Mouse (Mus musculus): ENCODE results near the gene Prr14l. TPM values are rescaled to one million over a fixed set of nuclear protein-coding genes. Genes with fewer than 3 reads are reported as not detected.
"Not testable (repeated sequence)": the region's sequence is repeated elsewhere in the genome, so short reads cannot be mapped to it uniquely, and the experiment has no call there.

Prr14l gene
- polyA plus RNA-seq, 1 experiment from 2014 or later: 8.7 TPM

GRCm38 (mm10) chr5:32772361-32772760 lies 81.7 kb downstream of the Prr14l start:
- Histone ChIP-seq H3K4me1 (ENCODE audit: control insufficient read depth, insufficient read depth, low read length) (no peaks in the 10 kb centered on the region), H3K27me3 (ENCODE audit: control insufficient read depth, insufficient read depth, low read depth, low read length) (no peaks in the 10 kb centered on the region), H3K9ac (ENCODE audit: low read depth, low read length) (no peak overlapping the region), H3K4me3 (ENCODE audit: low read depth, low read length) (no peak overlapping the region), H3K36me3 (ENCODE audit: control insufficient read depth, insufficient read depth, low read length) (peaks cover 13% of the 10 kb centered on the region), H3K27ac (ENCODE audit: low read length) (no peak overlapping the region), H3K4me2 (ENCODE audit: low read length) (no peak overlapping the region), H3K9me3 (replicated peaks; ENCODE audit: control insufficient read depth, low read length, poor library complexity, severe bottlenecking) (no peaks in the 10 kb centered on the region)
- 81% methylated on average over 2 of the region's 2 CpGs for WGBS
- no peak for ATAC-seq

GRCm38 (mm10) chr5:32767636-32768373 lies 86.3 kb downstream of the Prr14l start:
- H3K4me1 ChIP-seq (ENCODE audit: control insufficient read depth, insufficient read depth, low read length): no peaks in the 10 kb centered on the region
- no peak for ATAC-seq
- no peak overlapping the region for H3K27ac ChIP-seq (ENCODE audit: low read length)
- 97% methylated on average over 4 of the region's 4 CpGs for WGBS
- H3K9me3 ChIP-seq (replicated peaks; ENCODE audit: control insufficient read depth, low read length, poor library complexity, severe bottlenecking): no peaks in the 10 kb centered on the region
- H3K27me3 ChIP-seq (ENCODE audit: control insufficient read depth, insufficient read depth, low read depth, low read length): no peaks in the 10 kb centered on the region
- H3K9ac ChIP-seq (ENCODE audit: low read depth, low read length): no peak overlapping the region
- no peak overlapping the region for H3K4me3 ChIP-seq (ENCODE audit: low read depth, low read length)
- no peak overlapping the region for H3K4me2 ChIP-seq (ENCODE audit: low read length)
- H3K36me3 ChIP-seq (ENCODE audit: control insufficient read depth, insufficient read depth, low read length): peaks cover 13% of the 10 kb centered on the region

- no peak overlapping the region for H3K9ac ChIP-seq (ENCODE audit: low read depth, low read length)
These were observed 87.1 kb downstream of the Prr14l start for GRCm38 (mm10) chr5:32767004-32767403.

GRCm38 (mm10) chr5:32761566-32762140 lies 92.4 kb downstream of the Prr14l start:
- no peaks in the 10 kb centered on the region for H3K27me3 ChIP-seq (ENCODE audit: control insufficient read depth, insufficient read depth, low read depth, low read length)
- H3K4me2 ChIP-seq (ENCODE audit: low read length): no peak overlapping the region
- no peak overlapping the region for H3K27ac ChIP-seq (ENCODE audit: low read length)
- H3K4me1 ChIP-seq (ENCODE audit: control insufficient read depth, insufficient read depth, low read length): no peaks in the 10 kb centered on the region
- 95% methylated on average over 5 of the region's 5 CpGs for WGBS
- H3K9ac ChIP-seq (ENCODE audit: low read depth, low read length): no peak overlapping the region
- no peak for ATAC-seq
- H3K9me3 ChIP-seq (replicated peaks; ENCODE audit: control insufficient read depth, low read length, poor library complexity, severe bottlenecking): no peaks in the 10 kb centered on the region
- no peak overlapping the region for H3K4me3 ChIP-seq (ENCODE audit: low read depth, low read length)
- peaks cover 16% of the 10 kb centered on the region for H3K36me3 ChIP-seq (ENCODE audit: control insufficient read depth, insufficient read depth, low read length)

More at GRCm38 (mm10) chr5:32767004-32767403, 87.1 kb downstream of the Prr14l start:
- H3K36me3 ChIP-seq (ENCODE audit: control insufficient read depth, insufficient read depth, low read length): peaks cover 18% of the 10 kb centered on the region
- no peaks in the 10 kb centered on the region for H3K27me3 ChIP-seq (ENCODE audit: control insufficient read depth, insufficient read depth, low read depth, low read length)
- no peaks in the 10 kb centered on the region for H3K4me1 ChIP-seq (ENCODE audit: control insufficient read depth, insufficient read depth, low read length)
- no peak for ATAC-seq
- H3K4me2 ChIP-seq (ENCODE audit: low read length): no peak overlapping the region
- WGBS: 88% methylated on average over 3 of the region's 3 CpGs
- no peak overlapping the region for H3K4me3 ChIP-seq (ENCODE audit: low read depth, low read length)
- no peaks in the 10 kb centered on the region for H3K9me3 ChIP-seq (replicated peaks; ENCODE audit: control insufficient read depth, low read length, poor library complexity, severe bottlenecking)
- no peak overlapping the region for H3K27ac ChIP-seq (ENCODE audit: low read length)

GRCm38 (mm10) chr5:32760787-32761186 lies 93.3 kb downstream of the Prr14l start:
- Histone ChIP-seq H3K36me3 (ENCODE audit: control insufficient read depth, insufficient read depth, low read length) (peaks cover 16% of the 10 kb centered on the region), H3K9ac (ENCODE audit: low read depth, low read length) (no peak overlapping the region), H3K9me3 (replicated peaks; ENCODE audit: control insufficient read depth, low read length, poor library complexity, severe bottlenecking) (no peaks in the 10 kb centered on the region), H3K27ac (ENCODE audit: low read length) (no peak overlapping the region), H3K4me1 (ENCODE audit: control insufficient read depth, insufficient read depth, low read length) (no peaks in the 10 kb centered on the region), H3K27me3 (ENCODE audit: control insufficient read depth, insufficient read depth, low read depth, low read length) (no peaks in the 10 kb centered on the region), H3K4me3 (ENCODE audit: low read depth, low read length) (no peak overlapping the region), H3K4me2 (ENCODE audit: low read length) (no peak overlapping the region)
- WGBS: 94% methylated on average over 3 of the region's 3 CpGs
- ATAC-seq: no peak

- 97% methylated on average over 17 of the region's 18 CpGs for WGBS
- not testable (repeated sequence) for H3K9me3 ChIP-seq (replicated peaks; ENCODE audit: control insufficient read depth, low read length, poor library complexity, severe bottlenecking); ATAC-seq; H3K4me2 ChIP-seq (ENCODE audit: low read length); H3K9ac ChIP-seq (ENCODE audit: low read depth, low read length); H3K27ac ChIP-seq (ENCODE audit: low read length); H3K27me3 ChIP-seq (ENCODE audit: control insufficient read depth, insufficient read depth, low read depth, low read length); H3K4me3 ChIP-seq (ENCODE audit: low read depth, low read length); H3K4me1 ChIP-seq (ENCODE audit: control insufficient read depth, insufficient read depth, low read length)
- peaks cover 16% of the 10 kb centered on the region for H3K36me3 ChIP-seq (ENCODE audit: control insufficient read depth, insufficient read depth, low read length)
These were observed 93.7 kb downstream of the Prr14l start for GRCm38 (mm10) chr5:32760352-32760751.

- Histone ChIP-seq H3K4me3 (ENCODE audit: low read depth, low read length) (no peak overlapping the region), H3K9me3 (replicated peaks; ENCODE audit: control insufficient read depth, low read length, poor library complexity, severe bottlenecking) (no peaks in the 10 kb centered on the region), H3K27me3 (ENCODE audit: control insufficient read depth, insufficient read depth, low read depth, low read length) (no peaks in the 10 kb centered on the region), H3K36me3 (ENCODE audit: control insufficient read depth, insufficient read depth, low read length) (peaks cover 16% of the 10 kb centered on the region), H3K4me2 (ENCODE audit: low read length) (no peak overlapping the region), H3K9ac (ENCODE audit: low read depth, low read length) (no peak overlapping the region), H3K27ac (ENCODE audit: low read length) (no peak overlapping the region), H3K4me1 (ENCODE audit: control insufficient read depth, insufficient read depth, low read length) (no peaks in the 10 kb centered on the region)
- WGBS: 87% methylated on average over 2 of the region's 2 CpGs
- no peak for ATAC-seq
These were observed 94.4 kb downstream of the Prr14l start for GRCm38 (mm10) chr5:32759662-32760061.

GRCm38 (mm10) chr5:32756141-32756540 lies 97.9 kb downstream of the Prr14l start:
- Histone ChIP-seq H3K4me2 (ENCODE audit: low read length) (no peak overlapping the region), H3K9ac (ENCODE audit: low read depth, low read length) (no peak overlapping the region), H3K27ac (ENCODE audit: low read length) (no peak overlapping the region), H3K4me3 (ENCODE audit: low read depth, low read length) (no peak overlapping the region), H3K36me3 (ENCODE audit: control insufficient read depth, insufficient read depth, low read length) (no peaks in the 10 kb centered on the region), H3K9me3 (replicated peaks; ENCODE audit: control insufficient read depth, low read length, poor library complexity, severe bottlenecking) (no peaks in the 10 kb centered on the region), H3K27me3 (ENCODE audit: control insufficient read depth, insufficient read depth, low read depth, low read length) (no peaks in the 10 kb centered on the region), H3K4me1 (ENCODE audit: control insufficient read depth, insufficient read depth, low read length) (peaks cover 3% of the 10 kb centered on the region; the same call in 1 of the 2 replicates)
- 95% methylated on average over 8 of the region's 8 CpGs for WGBS
- ATAC-seq: no peak

- Histone ChIP-seq H3K4me1 (ENCODE audit: control insufficient read depth, insufficient read depth, low read length) (peaks cover 3% of the 10 kb centered on the region; the same call in 1 of the 2 replicates), H3K9ac (ENCODE audit: low read depth, low read length) (no peak overlapping the region), H3K4me3 (ENCODE audit: low read depth, low read length) (no peak overlapping the region), H3K27ac (ENCODE audit: low read length) (no peak overlapping the region), H3K9me3 (replicated peaks; ENCODE audit: control insufficient read depth, low read length, poor library complexity, severe bottlenecking) (no peaks in the 10 kb centered on the region), H3K36me3 (ENCODE audit: control insufficient read depth, insufficient read depth, low read length) (no peaks in the 10 kb centered on the region), H3K4me2 (ENCODE audit: low read length) (no peak overlapping the region), H3K27me3 (ENCODE audit: control insufficient read depth, insufficient read depth, low read depth, low read length) (no peaks in the 10 kb centered on the region)
- no peak for ATAC-seq
- 42% methylated on average over 2 of the region's 2 CpGs for WGBS
These were observed 102.3 kb downstream of the Prr14l start for GRCm38 (mm10) chr5:32751736-32752135.
